Mouse (Mus musculus): ENCODE measurements around the gene Plekhm3. TPM values are rescaled to one million over a fixed set of nuclear protein-coding genes. Genes with fewer than 3 reads are reported as not detected.

Plekhm3 gene
- polyA plus RNA-seq, 1 experiment from 2014 or later = 4.8 TPM

DNA sequence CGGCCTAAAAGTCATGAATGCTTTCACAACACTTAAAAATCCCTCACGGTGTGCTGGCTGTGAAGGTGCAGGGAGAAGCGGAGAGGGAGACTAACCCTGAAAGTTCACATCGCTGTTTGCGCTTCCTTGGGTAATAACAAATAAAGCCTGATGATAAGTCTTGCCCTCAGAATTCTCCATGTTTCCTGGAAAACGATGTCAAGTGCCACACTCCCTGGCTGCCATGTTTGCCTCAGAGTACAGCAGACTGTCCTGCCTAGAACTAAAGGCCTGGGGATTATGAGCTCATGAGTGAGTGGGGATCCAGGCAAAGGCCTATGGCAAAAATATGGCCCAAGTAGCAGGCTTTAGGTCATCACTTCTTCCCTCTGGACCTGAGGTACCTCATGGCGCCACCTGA lies 17.7 kb downstream of the Plekhm3 start:
- Histone ChIP-seq H3K9ac (ENCODE audit: low read length) (no peak overlapping the region), H3K4me3 (ENCODE audit: low read depth, low read length) (no peak overlapping the region), H3K27ac (ENCODE audit: low read depth, low read length) (no peak overlapping the region), H3K27me3 (replicated peaks; ENCODE audit: control insufficient read depth, insufficient read depth, low read length) (no peaks in the 10 kb centered on the region), H3K4me2 (ENCODE audit: low read length) (no peak overlapping the region), H3K9me3 (replicated peaks; ENCODE audit: control insufficient read depth, low read length) (no peaks in the 10 kb centered on the region), H3K4me1 (ENCODE audit: control insufficient read depth, insufficient read depth, low read length) (no peaks in the 10 kb centered on the region), H3K36me3 (ENCODE audit: control insufficient read depth, insufficient read depth, low read length) (no peaks in the 10 kb centered on the region)
- 85% methylated on average over 7 of the region's 7 CpGs for WGBS
- no peak for DNase-seq (ENCODE audit: low spot score)
- no peak for ATAC-seq

DNA sequence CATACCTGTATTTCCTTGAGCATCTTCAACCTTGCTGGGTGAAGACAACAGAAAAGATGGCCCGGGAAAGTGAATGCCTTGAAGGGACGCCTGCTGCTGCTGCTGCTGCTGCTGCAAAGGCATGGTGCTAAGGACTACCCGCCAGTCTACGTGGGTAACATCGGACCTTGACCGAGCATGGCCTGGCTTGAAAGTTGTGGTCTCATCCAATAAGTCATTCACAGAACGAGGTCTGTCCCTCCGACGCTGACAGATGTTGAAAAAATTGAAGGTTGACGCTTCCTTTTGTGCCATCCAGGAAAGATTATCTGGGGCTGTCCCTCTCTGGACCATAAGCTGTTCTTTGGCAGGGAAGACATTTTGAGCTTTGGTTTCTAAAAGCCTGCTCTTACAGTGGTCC lies 18.9 kb downstream of the Plekhm3 start:
- 94% methylated on average over 10 of the region's 10 CpGs for WGBS
- ATAC-seq = no peak

DNA sequence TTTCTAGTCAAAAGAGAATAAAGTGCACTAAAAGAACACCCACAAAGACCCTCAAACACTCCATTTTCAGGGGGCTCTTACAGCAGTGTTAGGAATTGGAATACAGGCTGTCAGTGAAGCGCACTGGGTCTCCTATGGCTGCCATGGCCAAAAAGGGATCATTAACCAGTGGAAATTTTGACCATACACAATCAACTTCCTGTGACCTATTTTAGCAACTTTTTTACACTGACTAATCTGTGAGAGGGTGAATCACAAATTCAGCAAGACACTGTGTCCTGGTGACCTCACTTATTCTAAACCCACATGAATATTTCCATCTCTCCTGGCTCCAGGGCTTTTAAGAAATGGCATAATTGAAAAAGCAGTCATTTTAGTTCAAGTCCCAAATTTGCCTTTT lies 23.7 kb downstream of the Plekhm3 start:
- Histone ChIP-seq H3K27ac (ENCODE audit: low read depth, low read length) (no peak overlapping the region), H3K9ac (ENCODE audit: low read length) (no peak overlapping the region), H3K36me3 (ENCODE audit: control insufficient read depth, insufficient read depth, low read length) (no peaks in the 10 kb centered on the region), H3K4me1 (ENCODE audit: control insufficient read depth, insufficient read depth, low read length) (no peaks in the 10 kb centered on the region), H3K4me2 (ENCODE audit: low read length) (no peak overlapping the region), H3K4me3 (ENCODE audit: low read depth, low read length) (no peak overlapping the region), H3K9me3 (replicated peaks; ENCODE audit: control insufficient read depth, low read length) (no peaks in the 10 kb centered on the region), H3K27me3 (replicated peaks; ENCODE audit: control insufficient read depth, insufficient read depth, low read length) (no peaks in the 10 kb centered on the region)
- 91% methylated on average over 1 of the region's 1 CpGs for WGBS
- no peak for ATAC-seq
- DNase-seq (ENCODE audit: low spot score) = no peak

More for the DNA sequence above, 18.9 kb downstream of the Plekhm3 start:
- Histone ChIP-seq H3K36me3 (ENCODE audit: control insufficient read depth, insufficient read depth, low read length) (no peaks in the 10 kb centered on the region), H3K27me3 (replicated peaks; ENCODE audit: control insufficient read depth, insufficient read depth, low read length) (no peaks in the 10 kb centered on the region), H3K27ac (ENCODE audit: low read depth, low read length) (no peak overlapping the region), H3K4me2 (ENCODE audit: low read length) (no peak overlapping the region), H3K9me3 (replicated peaks; ENCODE audit: control insufficient read depth, low read length) (no peaks in the 10 kb centered on the region), H3K4me3 (ENCODE audit: low read depth, low read length) (no peak overlapping the region), H3K4me1 (ENCODE audit: control insufficient read depth, insufficient read depth, low read length) (no peaks in the 10 kb centered on the region), H3K9ac (ENCODE audit: low read length) (no peak overlapping the region)
- no peak for DNase-seq (ENCODE audit: low spot score)

DNA sequence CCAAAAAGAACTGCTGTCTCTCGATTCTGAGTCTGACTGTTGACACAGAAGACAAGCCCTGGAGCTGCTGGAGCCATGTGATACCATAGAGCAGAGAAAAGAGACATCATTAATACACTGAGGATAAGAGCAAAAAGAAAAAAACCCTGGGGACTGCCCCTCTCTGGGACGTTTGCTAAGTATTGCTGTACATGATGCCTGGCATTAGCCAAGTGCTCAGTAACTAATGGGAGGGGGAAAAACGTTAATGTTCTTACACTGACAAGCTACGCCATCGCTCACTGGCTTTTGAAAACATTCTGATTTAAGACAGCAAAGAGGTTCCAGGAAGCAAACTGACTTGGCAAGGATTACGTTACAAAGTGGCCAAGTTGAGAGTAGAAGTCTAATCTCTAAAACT lies 26.5 kb downstream of the Plekhm3 start:
- H3K27ac ChIP-seq (ENCODE audit: low read depth, low read length) = no peak overlapping the region
- no peaks in the 10 kb centered on the region for H3K9me3 ChIP-seq (replicated peaks; ENCODE audit: control insufficient read depth, low read length)
- H3K9ac ChIP-seq (ENCODE audit: low read length) = no peak overlapping the region
- DNase-seq (ENCODE audit: low spot score) = no peak
- no peaks in the 10 kb centered on the region for H3K4me1 ChIP-seq (ENCODE audit: control insufficient read depth, insufficient read depth, low read length)
- H3K4me2 ChIP-seq (ENCODE audit: low read length) = no peak overlapping the region
- ATAC-seq = no peak
- WGBS = 84% methylated on average over 6 of the region's 6 CpGs
- H3K4me3 ChIP-seq (ENCODE audit: low read depth, low read length) = no peak overlapping the region
- no peaks in the 10 kb centered on the region for H3K36me3 ChIP-seq (ENCODE audit: control insufficient read depth, insufficient read depth, low read length)
- H3K27me3 ChIP-seq (replicated peaks; ENCODE audit: control insufficient read depth, insufficient read depth, low read length) = no peaks in the 10 kb centered on the region

DNA sequence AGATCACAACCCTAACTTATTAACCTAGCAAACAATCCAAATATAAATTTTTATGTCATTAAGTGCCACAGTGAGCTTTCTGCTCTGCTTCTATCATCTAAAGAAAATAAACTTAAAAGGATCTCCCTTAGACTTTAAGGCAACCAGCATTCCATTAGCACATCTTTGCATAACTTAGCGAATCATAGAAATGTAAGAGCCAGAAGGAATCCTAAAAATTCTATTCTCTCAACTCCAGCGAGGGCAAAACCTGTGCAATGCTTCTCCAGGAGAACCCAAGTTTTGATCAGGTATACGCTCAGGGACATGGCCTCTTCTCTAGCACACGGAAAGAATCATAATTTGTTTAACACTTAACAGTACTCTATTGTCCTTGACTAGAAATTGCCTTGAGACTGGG lies 27.0 kb downstream of the Plekhm3 start:
- no peak for DNase-seq (ENCODE audit: low spot score)
- Histone ChIP-seq H3K4me3 (ENCODE audit: low read depth, low read length) (no peak overlapping the region), H3K9ac (ENCODE audit: low read length) (no peak overlapping the region), H3K9me3 (replicated peaks; ENCODE audit: control insufficient read depth, low read length) (no peaks in the 10 kb centered on the region), H3K4me1 (ENCODE audit: control insufficient read depth, insufficient read depth, low read length) (no peaks in the 10 kb centered on the region), H3K27me3 (replicated peaks; ENCODE audit: control insufficient read depth, insufficient read depth, low read length) (no peaks in the 10 kb centered on the region), H3K4me2 (ENCODE audit: low read length) (no peak overlapping the region), H3K36me3 (ENCODE audit: control insufficient read depth, insufficient read depth, low read length) (no peaks in the 10 kb centered on the region), H3K27ac (ENCODE audit: low read depth, low read length) (no peak overlapping the region)
- no peak for ATAC-seq
- 86% methylated on average over 4 of the region's 4 CpGs for WGBS

DNA sequence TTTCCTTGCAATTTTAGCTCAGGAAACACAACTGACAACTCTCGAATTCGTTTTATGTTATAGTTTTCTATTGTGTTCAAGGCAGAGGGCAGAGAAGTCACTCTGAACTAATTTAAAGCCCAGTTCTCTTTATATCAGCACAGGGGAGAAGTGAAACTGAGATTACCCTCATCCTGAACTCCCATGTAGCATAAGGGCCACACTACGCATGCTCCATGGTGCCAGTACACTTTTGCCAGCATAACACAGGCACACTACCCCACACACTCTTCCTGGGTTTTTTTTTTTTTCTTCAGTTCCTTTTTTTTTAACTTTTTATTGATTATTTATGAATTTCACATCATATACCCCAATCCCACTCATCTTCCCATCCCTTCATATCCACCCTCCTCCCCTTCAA lies 28.1 kb downstream of the Plekhm3 start:
- no peak for ATAC-seq
- DNase-seq (ENCODE audit: low spot score) = no peak

DNA sequence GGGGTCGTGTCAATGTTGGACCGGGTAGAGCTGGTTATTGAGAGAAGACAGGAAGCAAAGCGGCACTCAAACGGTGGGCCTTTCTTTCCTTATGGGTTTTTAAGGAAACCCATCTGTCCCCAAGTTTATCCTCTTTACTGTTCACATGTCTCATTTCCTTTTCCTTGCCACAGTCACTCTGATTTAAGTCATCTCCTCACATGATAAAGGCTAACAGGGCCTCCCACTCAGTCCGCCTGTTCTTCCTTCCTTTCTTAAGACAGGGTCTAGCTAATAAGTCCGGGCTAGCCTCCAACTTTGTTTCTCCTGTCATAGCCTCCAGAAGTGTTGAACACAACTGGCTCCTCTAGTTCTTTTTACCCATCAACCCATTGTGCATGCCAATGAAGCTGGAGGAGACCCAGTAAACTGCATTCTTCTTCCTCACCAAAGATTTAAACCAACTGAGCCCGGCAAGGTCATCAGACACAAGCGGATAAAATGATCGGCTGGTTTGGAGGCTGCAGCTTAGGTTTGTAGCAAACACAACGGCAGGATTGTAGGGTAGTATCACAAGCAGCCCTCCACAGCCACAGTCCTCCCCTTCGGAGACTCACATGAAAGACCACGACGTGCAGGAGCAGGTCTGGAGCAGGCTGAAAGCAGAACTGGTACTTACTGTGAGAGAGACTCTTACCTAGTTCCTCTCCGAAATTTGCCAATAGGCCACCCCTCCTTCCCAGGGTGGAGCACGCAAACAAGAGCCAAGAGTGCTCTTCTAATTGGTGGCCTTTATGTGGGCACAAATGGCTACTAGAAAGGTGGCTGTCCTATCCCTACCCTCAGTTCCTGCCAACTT lies 29.0 kb downstream of the Plekhm3 start:
- no peaks in the 10 kb centered on the region for H3K36me3 ChIP-seq (ENCODE audit: control insufficient read depth, insufficient read depth, low read length)
- 90% methylated on average over 15 of the region's 15 CpGs for WGBS
- H3K4me2 ChIP-seq (ENCODE audit: low read length) = no peak overlapping the region
- no peaks in the 10 kb centered on the region for H3K27me3 ChIP-seq (replicated peaks; ENCODE audit: control insufficient read depth, insufficient read depth, low read length)
- H3K4me3 ChIP-seq (ENCODE audit: low read depth, low read length) = no peak overlapping the region
- H3K9ac ChIP-seq (ENCODE audit: low read length) = no peak overlapping the region
- no peaks in the 10 kb centered on the region for H3K4me1 ChIP-seq (ENCODE audit: control insufficient read depth, insufficient read depth, low read length)
- no peak for ATAC-seq
- H3K9me3 ChIP-seq (replicated peaks; ENCODE audit: control insufficient read depth, low read length) = no peaks in the 10 kb centered on the region
- H3K27ac ChIP-seq (ENCODE audit: low read depth, low read length) = no peak overlapping the region
- DNase-seq (ENCODE audit: low spot score) = no peak

More for the DNA sequence above, 28.1 kb downstream of the Plekhm3 start:
- 96% methylated on average over 3 of the region's 3 CpGs for WGBS
- Histone ChIP-seq H3K4me1 (ENCODE audit: control insufficient read depth, insufficient read depth, low read length) (no peaks in the 10 kb centered on the region), H3K9me3 (replicated peaks; ENCODE audit: control insufficient read depth, low read length) (no peaks in the 10 kb centered on the region), H3K9ac (ENCODE audit: low read length) (no peak overlapping the region), H3K27me3 (replicated peaks; ENCODE audit: control insufficient read depth, insufficient read depth, low read length) (no peaks in the 10 kb centered on the region), H3K27ac (ENCODE audit: low read depth, low read length) (no peak overlapping the region), H3K4me3 (ENCODE audit: low read depth, low read length) (no peak overlapping the region), H3K36me3 (ENCODE audit: control insufficient read depth, insufficient read depth, low read length) (no peaks in the 10 kb centered on the region), H3K4me2 (ENCODE audit: low read length) (no peak overlapping the region)

DNA sequence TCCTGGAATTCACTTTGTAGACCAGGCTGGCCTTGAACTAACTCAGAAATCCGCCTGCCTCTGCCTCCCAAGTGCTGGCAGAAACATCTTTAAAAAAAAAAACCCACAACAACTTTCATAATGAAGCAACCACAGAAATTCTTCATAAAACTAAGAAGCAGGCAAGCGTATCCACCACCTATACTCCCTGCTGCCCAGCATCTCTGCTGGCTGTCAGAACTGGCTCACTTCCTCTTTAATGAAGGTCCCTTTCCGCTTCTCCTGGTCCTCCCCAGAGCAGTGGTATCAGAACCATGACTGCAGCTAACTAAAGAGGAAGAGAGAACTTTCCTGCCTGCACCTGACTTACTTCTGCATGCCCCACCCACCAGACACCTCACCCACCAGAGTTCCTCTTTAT lies 31.0 kb downstream of the Plekhm3 start:
- Histone ChIP-seq H3K4me3 (ENCODE audit: low read depth, low read length) (no peak overlapping the region), H3K4me2 (ENCODE audit: low read length) (no peak overlapping the region), H3K27me3 (replicated peaks; ENCODE audit: control insufficient read depth, insufficient read depth, low read length) (no peaks in the 10 kb centered on the region), H3K36me3 (ENCODE audit: control insufficient read depth, insufficient read depth, low read length) (peaks cover 5% of the 10 kb centered on the region; the same call in 1 of the 2 replicates), H3K9me3 (replicated peaks; ENCODE audit: control insufficient read depth, low read length) (no peaks in the 10 kb centered on the region), H3K9ac (ENCODE audit: low read length) (no peak overlapping the region), H3K27ac (ENCODE audit: low read depth, low read length) (no peak overlapping the region), H3K4me1 (ENCODE audit: control insufficient read depth, insufficient read depth, low read length) (no peaks in the 10 kb centered on the region)
- WGBS = 95% methylated on average over 3 of the region's 3 CpGs
- no peak for DNase-seq (ENCODE audit: low spot score)
- no peak for ATAC-seq

DNA sequence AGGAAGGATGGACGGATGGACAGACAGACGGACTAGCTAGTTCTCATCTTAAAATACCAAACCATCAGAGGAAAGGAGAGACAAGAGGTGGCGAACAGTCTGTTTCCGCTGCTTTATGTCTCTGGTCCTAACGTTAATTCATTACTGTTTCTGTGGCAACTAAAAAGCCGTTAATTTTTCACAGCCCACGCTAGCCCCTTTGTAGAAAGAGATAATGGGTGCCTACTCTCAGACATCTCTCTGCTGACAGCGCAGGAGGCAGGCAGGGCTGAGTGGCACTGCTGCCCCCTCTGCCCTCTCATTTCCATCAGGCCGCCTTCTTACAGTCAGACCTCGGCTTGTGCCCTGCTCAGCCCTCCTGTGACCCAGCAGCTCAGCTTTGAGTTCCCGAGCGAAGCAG lies 32.3 kb downstream of the Plekhm3 start:
- H3K9ac ChIP-seq (ENCODE audit: low read length) = 0 out of 2 replicates have a peak overlapping the region, but pooled peaks have one; percentile 13
- peaks cover 5% of the 10 kb centered on the region; the same call in 1 of the 2 replicates for H3K36me3 ChIP-seq (ENCODE audit: control insufficient read depth, insufficient read depth, low read length)
- H3K9me3 ChIP-seq (replicated peaks; ENCODE audit: control insufficient read depth, low read length) = no peaks in the 10 kb centered on the region
- no peaks in the 10 kb centered on the region for H3K4me1 ChIP-seq (ENCODE audit: control insufficient read depth, insufficient read depth, low read length)
- peaks cover 7% of the 10 kb centered on the region; the same call in 1 of the 2 replicates for H3K27me3 ChIP-seq (replicated peaks; ENCODE audit: control insufficient read depth, insufficient read depth, low read length)
- no peak overlapping the region for H3K27ac ChIP-seq (ENCODE audit: low read depth, low read length)
- no peak for DNase-seq (ENCODE audit: low spot score)
- H3K4me3 ChIP-seq (ENCODE audit: low read depth, low read length) = no peak overlapping the region
- no peak overlapping the region for H3K4me2 ChIP-seq (ENCODE audit: low read length)
- 60% methylated on average over 12 of the region's 12 CpGs for WGBS
- no peak for ATAC-seq
